Mouse (Mus musculus): ENCODE data around the gene Ftl1. TPM values are rescaled to one million over a fixed set of nuclear protein-coding genes. Genes with fewer than 3 reads are reported as not detected.
A peak's percentile ranks its signal among the peaks of the same experiment; 100 is the strongest.
"Not testable (repeated sequence)": the region's sequence is repeated elsewhere in the genome, so short reads cannot be mapped to it uniquely, and the experiment has no call there.

Ftl1 gene
- 5,197 and 5,279 TPM in 2 replicates for polyA plus RNA-seq (2015; fragmentation: Nextera tagmentation; extraction: Ambion mirVana)

DNA sequence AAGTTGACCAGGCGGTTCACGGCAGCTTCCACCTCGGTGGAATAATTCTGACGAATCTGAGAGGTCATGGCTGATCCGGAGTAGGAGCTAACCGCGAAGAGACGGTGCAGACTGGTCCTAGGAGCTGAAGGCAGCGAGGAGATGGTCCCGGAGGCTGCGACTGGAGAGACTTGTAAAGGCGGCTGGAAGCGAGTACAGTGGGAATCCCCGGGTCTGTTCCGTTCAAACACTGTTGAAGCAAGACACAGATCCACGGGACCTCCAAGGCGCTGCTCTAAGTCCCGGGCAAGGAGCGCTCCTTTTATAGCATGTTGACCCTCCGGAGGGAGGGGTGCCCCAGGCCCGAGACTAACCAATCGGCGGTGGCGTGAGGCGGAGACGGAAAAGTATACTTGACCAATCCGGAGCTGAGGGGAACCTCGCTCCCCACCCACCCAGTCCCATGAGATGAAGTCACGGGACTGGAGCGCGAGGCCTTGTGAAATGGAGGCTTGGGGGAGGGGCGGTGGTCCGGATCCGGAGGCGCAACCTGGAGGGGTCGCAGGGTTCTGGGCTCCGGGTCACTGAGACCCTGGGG lies at the start of gene Ftl1:
TSS of gene Ftl1 (minus strand) at position 321 of the 577 bp plus-strand sequence.
- peak within 1 kb of the TSS; percentile 89 for H3K27ac ChIP-seq
- peak within 1 kb of the TSS; percentile 85 for H3K9ac ChIP-seq
- H3K4me3 ChIP-seq: peak within 1 kb of the TSS; percentile 76
- ATAC-seq (ENCODE audit: borderline replicate concordance, extremely low read depth, low FRiP score, low TSS enrichment): peak; percentile 95
- H3K27me3 ChIP-seq, H3K9me3 ChIP-seq: not testable (repeated sequence)
- peaks cover 53% of the 10 kb centered on the region for H3K36me3 ChIP-seq
- H3K4me2 ChIP-seq: peak within 1 kb of the TSS; percentile 72
- peaks cover 36% of the 10 kb centered on the region for H3K4me1 ChIP-seq
- under 1% methylated on average over 33 of the region's 37 CpGs for WGBS

DNA sequence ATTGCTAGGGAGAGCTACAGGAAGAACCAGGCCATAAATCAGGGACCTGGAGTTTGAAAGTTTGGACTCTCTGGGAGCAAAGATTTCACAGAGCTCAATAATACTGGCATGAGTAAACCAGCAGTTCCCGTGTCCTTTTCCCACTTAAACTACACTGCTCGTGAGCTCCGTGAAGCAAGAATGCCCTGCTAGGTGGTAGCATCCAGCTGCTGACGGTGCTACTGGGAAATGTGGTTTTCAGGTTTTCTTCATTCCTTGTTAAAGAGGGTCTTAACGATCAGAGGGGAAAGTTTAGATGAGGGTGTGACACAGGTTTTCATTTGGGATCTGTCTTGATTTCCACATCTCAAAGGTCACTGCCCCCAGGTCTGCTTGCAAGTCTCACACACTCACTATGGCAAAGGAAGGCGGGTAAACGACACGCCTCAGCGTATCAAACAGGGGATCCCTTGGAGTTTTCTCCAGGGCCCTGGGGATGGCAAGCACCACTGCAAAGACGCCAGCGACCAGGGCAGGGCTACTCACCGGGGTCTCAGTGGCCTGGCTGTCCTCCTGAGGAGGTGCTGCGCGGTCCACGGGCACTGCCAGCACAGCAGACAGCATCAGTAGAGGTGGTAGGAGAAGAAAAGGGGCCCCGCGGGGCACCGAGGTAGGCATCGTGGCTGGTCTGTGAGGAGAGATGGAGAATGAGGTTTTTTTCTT lies 49.6 kb upstream of the Ftl1 start:
- no peaks in the 10 kb centered on the region for H3K9me3 ChIP-seq
- peak overlapping the region; percentile 98 for H3K4me2 ChIP-seq
- H3K27me3 ChIP-seq: no peaks in the 10 kb centered on the region
- peaks cover 11% of the 10 kb centered on the region; the same call in 1 of the 2 replicates for H3K36me3 ChIP-seq
- H3K4me1 ChIP-seq: peaks cover 15% of the 10 kb centered on the region
- peak overlapping the region; percentile 91 for H3K27ac ChIP-seq
- 23% methylated on average over 19 of the region's 19 CpGs for WGBS
- peak overlapping the region; percentile 81 for H3K9ac ChIP-seq
- ATAC-seq (ENCODE audit: borderline replicate concordance, extremely low read depth, low FRiP score, low TSS enrichment): 0 out of 2 replicates have a peak, but pooled peaks have one; percentile 19
- peak overlapping the region; percentile 82 for H3K4me3 ChIP-seq

DNA sequence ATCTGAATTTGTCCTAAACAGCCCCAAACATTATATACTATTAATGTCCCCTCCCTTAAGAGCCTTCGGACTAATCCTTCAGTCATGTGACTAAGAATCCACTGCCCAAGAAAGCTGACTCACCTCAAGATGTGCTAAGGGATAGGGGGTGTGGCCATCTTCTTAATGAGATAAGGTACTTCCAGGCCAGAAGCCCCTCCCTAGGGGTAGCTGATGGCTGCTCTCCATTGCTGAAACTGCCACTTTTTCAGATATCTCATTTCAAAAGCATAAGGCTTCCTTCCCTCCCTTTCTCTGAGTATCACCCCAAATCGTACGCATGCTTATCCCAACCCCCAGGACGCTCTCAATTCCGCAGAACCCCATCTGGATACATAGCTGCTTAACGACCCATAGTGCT lies 48.9 kb upstream of the Ftl1 start:
- H3K27ac ChIP-seq: no peak overlapping the region
- peak overlapping the region; percentile 98 for H3K4me2 ChIP-seq
- no peaks in the 10 kb centered on the region for H3K27me3 ChIP-seq
- no peak for ATAC-seq (ENCODE audit: borderline replicate concordance, extremely low read depth, low FRiP score, low TSS enrichment)
- peaks cover 11% of the 10 kb centered on the region; the same call in 1 of the 2 replicates for H3K36me3 ChIP-seq
- WGBS: 82% methylated on average over 6 of the region's 6 CpGs
- H3K4me1 ChIP-seq: peaks cover 15% of the 10 kb centered on the region
- H3K9me3 ChIP-seq: no peaks in the 10 kb centered on the region
- H3K9ac ChIP-seq: peak overlapping the region; percentile 81; the same call in 1 of the 2 replicates
- H3K4me3 ChIP-seq: 0 out of 2 replicates have a peak overlapping the region, but pooled peaks have one; percentile 82

DNA sequence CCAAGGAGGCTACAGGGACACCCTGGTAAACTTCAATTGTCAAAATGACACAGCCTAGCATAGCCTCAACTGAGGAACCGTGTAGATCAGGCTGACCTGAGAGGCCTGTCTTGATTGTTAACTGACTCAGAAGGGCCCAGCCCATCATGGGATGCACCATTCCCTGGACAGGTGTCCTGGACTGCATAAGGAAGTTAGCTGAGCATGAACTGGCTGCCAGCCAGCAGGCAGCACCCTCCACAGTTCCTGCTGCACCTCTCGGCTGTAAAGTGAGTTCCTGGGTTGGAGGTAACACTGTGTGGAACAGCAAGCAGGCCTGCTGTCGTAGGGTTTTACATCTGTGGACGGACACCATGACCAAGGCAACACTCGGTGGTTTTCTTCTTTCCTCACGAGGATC lies 47.9 kb upstream of the Ftl1 start:
- WGBS: 84% methylated on average over 6 of the region's 6 CpGs
- Histone ChIP-seq H3K4me3 (no peak overlapping the region), H3K27me3 (no peaks in the 10 kb centered on the region), H3K4me1 (peaks cover 15% of the 10 kb centered on the region), H3K9me3 (no peaks in the 10 kb centered on the region), H3K36me3 (peaks cover 17% of the 10 kb centered on the region; the same call in 1 of the 2 replicates), H3K9ac (no peak overlapping the region), H3K4me2 (no peak overlapping the region), H3K27ac (no peak overlapping the region)
- ATAC-seq (ENCODE audit: borderline replicate concordance, extremely low read depth, low FRiP score, low TSS enrichment): no peak

DNA sequence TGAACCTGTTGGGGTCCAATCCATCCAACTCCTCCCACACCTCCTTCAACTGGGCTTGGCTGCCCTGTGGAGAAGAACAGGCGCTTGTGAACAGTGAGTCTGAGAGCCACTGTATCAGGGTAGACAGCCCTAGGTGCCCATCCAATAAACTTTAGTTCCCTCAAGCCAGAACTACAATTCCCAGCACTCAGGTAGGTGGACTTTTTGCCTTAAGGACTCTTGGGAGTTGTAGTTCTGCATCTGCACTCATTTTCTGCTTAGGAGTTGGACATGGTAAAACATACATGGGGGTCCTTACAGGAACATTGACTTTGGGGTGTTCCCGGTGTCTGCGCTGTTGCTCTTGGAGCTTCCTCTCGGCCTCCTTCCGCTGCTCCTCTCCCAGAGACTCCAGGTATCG lies 38.7 kb upstream of the Ftl1 start:
- H3K9me3 ChIP-seq: no peaks in the 10 kb centered on the region
- no peak overlapping the region for H3K27ac ChIP-seq
- WGBS: 94% methylated on average over 6 of the region's 6 CpGs
- H3K4me2 ChIP-seq: no peak overlapping the region
- no peak overlapping the region for H3K4me3 ChIP-seq
- peaks cover 83% of the 10 kb centered on the region for H3K36me3 ChIP-seq
- no peak overlapping the region for H3K9ac ChIP-seq
- ATAC-seq (ENCODE audit: borderline replicate concordance, extremely low read depth, low FRiP score, low TSS enrichment): no peak
- H3K4me1 ChIP-seq: no peaks in the 10 kb centered on the region
- no peaks in the 10 kb centered on the region for H3K27me3 ChIP-seq

DNA sequence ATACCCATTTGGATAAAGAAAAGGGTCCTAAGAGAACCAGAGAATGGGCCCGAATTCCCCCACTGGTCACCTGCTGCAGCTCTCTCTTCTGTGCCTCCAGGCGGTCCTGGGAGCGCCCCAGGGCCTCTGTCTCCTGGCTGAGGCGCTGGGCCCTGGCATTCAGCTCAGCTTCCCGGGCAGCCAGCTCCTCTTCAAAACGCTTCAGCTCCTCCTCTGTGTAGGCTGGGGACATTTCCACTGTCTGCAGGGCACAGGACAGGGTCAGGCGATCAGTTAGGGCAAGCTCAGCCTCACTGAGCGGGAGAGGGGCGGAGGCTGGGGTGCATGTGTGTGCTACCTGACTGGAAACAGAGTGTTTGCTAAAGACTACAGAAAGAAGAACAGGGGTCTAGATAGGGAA lies 34.9 kb upstream of the Ftl1 start:
- H3K9ac ChIP-seq: no peak overlapping the region
- 0 out of 2 replicates have a peak, but pooled peaks cover 10% of the 10 kb centered on the region for H3K4me1 ChIP-seq
- H3K9me3 ChIP-seq: no peaks in the 10 kb centered on the region
- 85% methylated on average over 9 of the region's 9 CpGs for WGBS
- H3K27ac ChIP-seq: no peak overlapping the region
- ATAC-seq (ENCODE audit: borderline replicate concordance, extremely low read depth, low FRiP score, low TSS enrichment): no peak
- H3K4me2 ChIP-seq: no peak overlapping the region
- peaks cover 67% of the 10 kb centered on the region for H3K36me3 ChIP-seq
- no peak overlapping the region for H3K4me3 ChIP-seq
- H3K27me3 ChIP-seq: no peaks in the 10 kb centered on the region

DNA sequence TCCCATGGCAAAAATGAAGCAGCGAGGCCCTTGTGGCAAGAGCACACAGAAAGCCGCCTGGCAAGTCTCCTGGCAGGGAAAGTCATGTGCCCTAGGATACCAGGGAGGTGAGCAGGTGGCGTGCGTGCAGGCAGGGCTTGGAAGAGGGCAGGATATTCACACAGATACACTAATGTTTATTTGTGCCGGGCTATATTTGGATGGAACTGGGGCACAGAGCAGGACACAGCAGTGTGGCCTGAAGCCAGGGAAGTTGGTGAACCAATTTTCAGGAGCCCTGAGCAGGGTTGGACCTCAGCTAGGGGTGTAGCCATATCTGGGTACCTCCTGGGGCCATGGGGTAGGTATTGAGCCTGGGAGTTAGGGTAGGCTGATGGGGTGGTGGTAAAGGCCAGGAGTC lies 33.3 kb upstream of the Ftl1 start:
- no peak overlapping the region for H3K27ac ChIP-seq
- peaks cover 51% of the 10 kb centered on the region for H3K36me3 ChIP-seq
- no peaks in the 10 kb centered on the region for H3K9me3 ChIP-seq
- H3K4me1 ChIP-seq: peaks cover 14% of the 10 kb centered on the region; the same call in 1 of the 2 replicates
- H3K4me3 ChIP-seq: no peak overlapping the region
- ATAC-seq (ENCODE audit: borderline replicate concordance, extremely low read depth, low FRiP score, low TSS enrichment): no peak
- WGBS: 84% methylated on average over 5 of the region's 5 CpGs
- H3K27me3 ChIP-seq: no peaks in the 10 kb centered on the region
- no peak overlapping the region for H3K9ac ChIP-seq
- no peak overlapping the region for H3K4me2 ChIP-seq

DNA sequence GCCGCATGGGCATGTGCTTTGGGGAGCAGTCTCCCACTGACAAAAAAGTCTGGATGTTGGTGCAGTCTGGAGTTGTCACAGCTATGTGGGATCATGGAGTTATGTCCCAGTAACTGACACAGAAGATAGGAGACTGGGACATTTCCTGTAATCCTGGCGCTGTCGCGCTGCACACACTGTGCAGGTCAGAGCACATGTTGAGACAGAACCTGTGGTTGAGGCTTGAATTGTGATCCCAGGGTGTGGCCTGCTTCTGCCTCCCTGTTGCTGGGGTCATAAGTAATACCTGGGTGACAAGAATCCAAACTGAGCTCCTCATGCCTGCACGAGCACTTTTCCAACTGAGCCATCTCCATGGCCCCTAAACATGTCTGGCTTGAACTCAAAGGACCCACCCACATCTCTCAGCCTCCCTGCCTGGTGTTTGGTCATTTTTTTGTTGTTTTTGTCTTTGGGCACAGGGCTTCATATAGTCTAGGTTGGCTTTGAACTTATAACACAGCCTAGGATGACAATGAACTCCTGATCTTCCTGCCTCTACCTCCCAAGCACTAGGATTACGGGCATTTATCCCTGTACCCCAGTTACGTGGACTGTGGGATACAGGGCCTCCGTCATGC lies 32.7 kb upstream of the Ftl1 start:
- peaks cover 45% of the 10 kb centered on the region for H3K36me3 ChIP-seq

DNA sequence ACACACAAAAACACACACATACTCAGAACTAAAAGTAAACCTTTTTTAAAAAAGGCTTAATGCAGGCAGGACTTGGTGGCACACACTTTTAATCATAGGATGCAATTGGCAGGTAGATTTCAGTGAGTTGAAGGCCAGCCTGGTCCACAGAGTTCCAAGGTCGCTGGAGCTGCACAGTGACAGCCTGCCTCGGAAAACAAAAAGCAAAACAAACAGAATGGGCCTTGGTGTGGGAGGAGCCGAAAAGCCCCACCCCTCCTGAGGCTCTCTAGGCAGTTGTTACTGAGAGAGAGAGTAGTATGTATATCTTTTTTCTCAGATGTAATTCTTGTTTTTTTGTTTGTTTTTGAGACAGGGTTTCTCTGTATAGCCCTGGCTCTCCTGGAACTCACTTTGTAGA lies 31.6 kb upstream of the Ftl1 start:
- no peaks in the 10 kb centered on the region for H3K27me3 ChIP-seq
- ATAC-seq (ENCODE audit: borderline replicate concordance, extremely low read depth, low FRiP score, low TSS enrichment): no peak
- peaks cover 37% of the 10 kb centered on the region for H3K36me3 ChIP-seq
- no peak overlapping the region for H3K4me3 ChIP-seq
- peaks cover 14% of the 10 kb centered on the region; the same call in 1 of the 2 replicates for H3K4me1 ChIP-seq
- H3K9ac ChIP-seq: no peak overlapping the region
- H3K27ac ChIP-seq: no peak overlapping the region
- no peak overlapping the region for H3K4me2 ChIP-seq
- WGBS: 13% methylated on average over 3 of the region's 3 CpGs
- H3K9me3 ChIP-seq: no peaks in the 10 kb centered on the region

More for the DNA sequence above, 32.7 kb upstream of the Ftl1 start:
- Histone ChIP-seq H3K9ac (no peak overlapping the region), H3K4me3 (no peak overlapping the region), H3K4me2 (no peak overlapping the region), H3K9me3 (no peaks in the 10 kb centered on the region), H3K4me1 (peaks cover 14% of the 10 kb centered on the region; the same call in 1 of the 2 replicates), H3K27ac (no peak overlapping the region), H3K27me3 (no peaks in the 10 kb centered on the region)
- ATAC-seq (ENCODE audit: borderline replicate concordance, extremely low read depth, low FRiP score, low TSS enrichment): no peak
- 93% methylated on average over 8 of the region's 8 CpGs for WGBS

DNA sequence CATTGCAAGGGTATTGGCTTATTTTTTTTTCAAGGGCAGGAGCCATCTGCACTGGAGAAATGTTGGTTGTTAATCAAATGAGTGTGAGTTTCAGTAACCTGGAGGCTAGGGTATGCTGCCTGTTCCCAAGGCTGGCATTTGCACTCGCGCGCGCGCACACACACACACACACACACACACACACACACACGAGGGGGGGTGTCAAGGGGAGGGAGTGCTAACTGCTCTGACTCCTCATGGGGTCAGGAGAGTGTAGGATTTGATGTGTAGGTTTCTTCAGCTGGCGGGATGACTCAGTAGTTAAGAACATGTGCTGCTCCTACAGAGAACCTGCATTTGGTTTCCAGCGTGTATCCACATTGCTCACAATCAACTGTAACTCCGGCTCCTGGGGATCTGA lies 31.1 kb upstream of the Ftl1 start:
- H3K36me3 ChIP-seq: peaks cover 33% of the 10 kb centered on the region
- H3K4me1 ChIP-seq: peaks cover 14% of the 10 kb centered on the region; the same call in 1 of the 2 replicates
- H3K9ac ChIP-seq: no peak overlapping the region
- ATAC-seq (ENCODE audit: borderline replicate concordance, extremely low read depth, low FRiP score, low TSS enrichment): no peak
- no peak overlapping the region for H3K4me2 ChIP-seq
- H3K27me3 ChIP-seq: no peaks in the 10 kb centered on the region
- H3K9me3 ChIP-seq: no peaks in the 10 kb centered on the region
- WGBS: 44% methylated on average over 9 of the region's 9 CpGs
- H3K4me3 ChIP-seq: no peak overlapping the region
- H3K27ac ChIP-seq: no peak overlapping the region

DNA sequence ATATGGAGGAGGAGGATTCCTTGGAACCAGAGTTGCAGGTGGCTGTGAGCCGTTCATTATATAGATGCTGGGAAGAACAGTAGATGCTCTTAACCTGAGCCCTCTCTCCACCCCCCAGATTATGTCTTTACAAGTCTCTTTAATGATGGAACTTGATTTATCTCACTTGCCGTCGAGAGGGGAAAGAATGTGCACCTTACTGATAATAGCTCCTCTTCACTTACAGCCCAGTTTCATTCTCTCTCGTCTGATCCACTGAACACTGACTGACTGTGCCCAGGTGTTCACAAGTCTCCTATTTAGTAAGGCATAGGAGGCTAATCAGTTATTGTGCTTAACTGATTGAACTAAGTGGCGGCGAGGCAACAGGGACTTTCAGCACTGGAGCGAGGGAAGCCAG lies 29.9 kb upstream of the Ftl1 start:
- H3K9ac ChIP-seq: no peak overlapping the region
- WGBS: 68% methylated on average over 7 of the region's 7 CpGs
- H3K27ac ChIP-seq: no peak overlapping the region
- ATAC-seq (ENCODE audit: borderline replicate concordance, extremely low read depth, low FRiP score, low TSS enrichment): no peak
- peaks cover 22% of the 10 kb centered on the region for H3K36me3 ChIP-seq
- no peak overlapping the region for H3K4me2 ChIP-seq
- H3K4me1 ChIP-seq: peaks cover 14% of the 10 kb centered on the region; the same call in 1 of the 2 replicates
- no peaks in the 10 kb centered on the region for H3K27me3 ChIP-seq
- H3K4me3 ChIP-seq: no peak overlapping the region
- no peaks in the 10 kb centered on the region for H3K9me3 ChIP-seq

Data from lung, embryonic 15.5 days (tissue).